Mouse (Mus musculus): ENCODE data around the gene Syne4. TPM values are rescaled to one million over a fixed set of nuclear protein-coding genes. Genes with fewer than 3 reads are reported as not detected.

The Syne4 gene
- 1 to 10 TPM; 2.9 to 6.4 TPM for polyA plus RNA-seq (2017; shearing (Covaris generic))

GRCm38 (mm10) chr7:30314721-30315155 is at the start of gene Syne4:
TSS of gene Syne4 (plus strand) at chr7:30314807.
- no peak for ATAC-seq

GRCm38 (mm10) chr7:30265041-30265440 is 49.6 kb upstream of the Syne4 start:
- ATAC-seq: no peak

DNA sequence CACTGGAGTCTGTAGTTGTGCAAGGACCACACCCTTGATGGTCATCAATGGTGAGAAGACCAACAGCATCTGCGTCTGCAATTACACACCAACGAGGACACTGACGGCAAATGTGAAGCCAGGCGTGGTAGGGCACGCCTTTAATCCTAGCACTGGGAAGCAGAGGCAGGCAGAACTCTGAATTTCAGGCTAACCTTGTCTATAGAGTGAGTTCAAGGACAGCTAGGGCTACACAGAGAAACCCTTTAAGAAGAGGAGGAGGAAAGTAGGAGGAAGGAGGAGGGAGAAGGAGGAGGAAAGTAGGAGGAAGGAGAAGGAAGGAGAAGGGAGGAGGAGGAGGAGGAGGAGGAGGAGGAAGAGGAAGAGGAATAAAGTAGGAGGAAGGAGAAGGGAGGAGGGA is 49.1 kb upstream of the Syne4 start:
- ATAC-seq: no peak

DNA sequence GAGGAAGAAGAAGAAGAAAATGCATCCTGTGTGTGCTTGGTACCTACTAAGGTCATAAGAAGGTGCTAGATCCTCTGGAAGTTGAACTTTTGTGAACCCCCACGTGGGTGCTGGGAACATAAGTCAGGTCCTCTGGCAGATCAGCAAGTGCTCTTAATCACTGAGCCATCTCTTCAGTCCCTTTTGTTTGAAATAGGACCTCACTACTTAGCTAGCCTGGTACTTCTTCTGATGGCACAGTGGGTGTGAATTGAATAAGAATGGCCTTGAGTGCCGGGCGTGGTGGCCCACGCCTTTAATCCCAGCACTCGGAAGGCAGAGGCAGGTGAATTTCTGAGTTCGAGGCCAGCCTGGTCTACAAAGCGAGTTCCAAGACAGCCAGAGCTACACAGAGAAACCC is 48.7 kb upstream of the Syne4 start:
- no peak for ATAC-seq

DNA sequence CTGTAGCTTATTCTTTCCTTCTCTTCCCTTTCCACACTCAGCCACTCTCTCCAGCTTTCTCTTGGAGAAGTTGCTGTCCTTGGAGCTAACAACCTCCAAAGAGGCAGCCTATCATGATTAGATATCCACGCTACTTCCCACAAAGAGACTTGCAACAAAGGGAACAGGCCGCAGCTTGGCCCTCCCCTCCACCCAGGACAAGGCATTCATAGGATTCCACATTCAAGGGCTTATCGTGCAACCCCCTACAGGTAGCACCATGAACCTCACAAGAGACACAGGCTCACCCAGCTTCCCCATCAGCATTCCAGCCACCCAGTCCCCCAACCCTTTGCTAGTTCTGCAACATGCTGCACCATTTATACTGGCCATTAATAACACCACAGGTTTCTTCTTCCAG is 47.8 kb upstream of the Syne4 start:
- ATAC-seq: no peak

- no peak for ATAC-seq
Observed at GRCm38 (mm10) chr7:30269641-30270040, 45.0 kb upstream of the Syne4 start.

GRCm38 (mm10) chr7:30274383-30274782 is 40.2 kb upstream of the Syne4 start:
- no peak for ATAC-seq

GRCm38 (mm10) chr7:30278911-30279310 is 35.7 kb upstream of the Syne4 start:
- ATAC-seq: no peak

- no peak for ATAC-seq
Observed at GRCm38 (mm10) chr7:30279536-30279935, 35.1 kb upstream of the Syne4 start.

DNA sequence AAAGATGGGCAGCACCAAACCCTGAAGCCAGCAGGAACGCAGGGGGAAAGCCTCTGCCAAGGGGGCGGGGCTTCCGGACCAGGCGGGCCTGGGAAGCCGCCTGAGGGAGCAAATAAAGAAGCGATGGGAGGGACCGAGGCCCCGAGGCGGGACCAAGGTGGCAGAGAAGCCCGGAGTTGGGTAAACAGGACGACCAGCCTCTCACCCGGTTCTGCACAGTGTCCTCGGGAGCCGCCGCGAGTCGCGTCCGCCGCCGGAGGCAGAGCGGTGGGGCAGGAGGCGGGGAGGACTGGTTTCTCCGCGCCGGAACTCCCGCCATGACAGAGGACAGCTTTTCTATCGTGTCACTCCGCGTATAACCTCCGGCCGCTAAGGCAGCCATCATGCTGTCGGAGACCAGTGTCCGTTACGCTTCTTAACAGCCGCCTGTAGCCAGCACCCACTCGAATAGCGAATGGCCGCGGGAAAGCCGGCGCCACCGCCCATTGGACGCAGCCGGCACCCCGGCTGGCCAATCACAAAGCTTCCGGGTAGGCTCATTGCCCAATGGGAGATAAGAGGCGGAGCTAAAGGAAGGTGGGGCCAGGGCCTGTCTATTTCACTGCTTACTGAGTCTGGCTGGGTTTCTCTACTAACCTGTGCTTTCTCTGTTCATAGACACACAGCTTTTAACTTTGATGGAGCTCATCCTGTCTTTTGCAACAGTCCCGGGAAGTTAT is 34.5 kb upstream of the Syne4 start, which contains the start of the genes Thap8 and Wdr62:
Thap8 (plus strand) TSS at position 144 of the 719 bp plus-strand sequence.
Wdr62 (minus strand) TSS at position 469 of the 719 bp plus-strand sequence.
- peak; percentile 98 for ATAC-seq

GRCm38 (mm10) chr7:30280670-30281138 is 33.9 kb upstream of the Syne4 start:
- ATAC-seq: peak; percentile 64

DNA sequence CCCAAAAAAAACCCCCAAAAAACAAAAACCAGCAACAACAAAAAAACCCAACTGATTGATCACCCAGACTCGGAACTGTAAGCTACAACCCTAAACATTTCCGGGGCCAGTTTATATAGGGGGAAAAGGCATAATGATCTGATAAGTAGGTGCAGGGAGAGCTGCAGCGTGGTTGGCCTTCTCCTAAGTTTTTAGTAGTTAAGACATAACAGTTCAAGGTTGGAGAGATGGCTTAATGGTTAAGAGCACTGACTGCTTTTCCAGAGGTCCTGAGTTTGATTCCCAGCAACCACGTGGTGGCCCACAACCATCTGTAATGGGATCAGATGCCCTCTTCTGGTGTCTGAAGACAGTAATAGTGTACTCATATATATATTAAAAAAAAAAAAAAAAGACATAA is 33.1 kb upstream of the Syne4 start:
- ATAC-seq: no peak

DNA sequence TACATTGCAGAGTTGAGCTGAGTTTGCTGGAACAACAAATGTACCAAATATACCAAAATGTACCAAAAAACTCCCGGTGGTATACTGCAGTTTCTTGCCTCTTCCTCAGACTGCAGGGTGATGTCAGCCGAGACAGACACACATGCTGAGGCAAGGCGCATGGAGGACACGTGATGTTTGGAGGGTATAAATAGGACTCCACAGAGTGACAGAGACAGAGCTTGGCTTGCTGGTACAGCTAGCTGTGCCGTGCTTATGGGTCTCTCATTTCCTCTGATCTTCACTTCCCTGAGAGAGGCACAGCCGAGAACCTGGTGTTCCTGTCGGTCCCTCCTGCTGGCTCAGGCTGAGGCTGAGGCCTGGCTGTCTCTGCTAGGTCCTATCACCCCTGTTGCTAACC is 31.9 kb upstream of the Syne4 start:
- ATAC-seq: no peak

DNA sequence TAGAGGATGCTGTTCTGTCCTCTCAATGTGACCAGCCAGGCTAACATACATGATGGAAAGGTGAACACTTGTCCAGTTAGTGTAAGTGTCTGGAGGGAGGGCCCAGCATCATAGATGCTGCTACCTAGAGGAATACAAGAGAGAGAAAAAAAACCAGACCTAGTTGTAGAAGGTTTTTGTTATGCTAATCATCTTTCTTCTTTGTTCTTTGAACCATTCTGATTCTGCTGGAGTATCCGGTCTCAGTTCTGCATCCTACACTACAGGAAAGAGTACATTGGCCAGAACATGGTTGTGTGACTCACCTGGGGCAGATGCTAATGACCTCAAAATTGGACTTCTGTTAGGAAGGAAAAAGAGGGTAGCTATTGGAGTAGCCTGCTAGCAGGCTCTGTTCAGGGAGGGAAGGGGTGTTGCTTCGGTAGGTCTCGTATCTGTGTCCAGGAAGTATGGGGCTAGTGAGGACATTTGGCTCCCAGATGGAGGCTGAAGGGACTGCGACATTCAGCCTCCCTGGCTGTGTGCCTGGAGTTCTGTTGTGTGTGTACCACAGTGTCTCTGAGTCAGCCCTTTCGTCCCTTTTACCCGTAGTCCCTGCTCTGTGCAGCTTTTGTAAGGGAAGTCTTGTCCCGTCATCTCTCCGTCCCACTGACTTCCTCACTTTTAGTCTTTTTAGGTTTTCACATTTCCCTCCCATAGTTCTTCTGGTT is 27.8 kb upstream of the Syne4 start:
- ATAC-seq: no peak

DNA sequence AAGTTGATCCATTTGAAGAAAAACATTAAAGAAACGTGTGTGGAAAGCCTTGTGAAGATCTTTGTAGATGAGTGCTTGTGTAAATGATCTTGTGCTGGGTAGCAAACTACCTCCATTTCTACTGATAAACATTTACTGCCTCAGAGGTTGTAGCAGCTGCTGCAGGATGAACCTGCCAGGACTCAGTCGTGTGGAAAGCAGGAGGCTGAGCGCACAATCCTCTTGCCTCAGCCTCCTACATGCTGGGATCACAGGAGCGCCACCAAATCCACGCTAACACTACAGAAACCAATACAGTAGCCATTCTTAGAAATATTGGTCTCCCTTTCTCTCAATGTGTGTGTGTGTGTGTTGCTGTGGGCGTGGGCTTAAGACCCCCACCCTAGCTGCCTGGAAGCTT is 26.6 kb upstream of the Syne4 start:
- no peak for ATAC-seq

- ATAC-seq: no peak
Observed at GRCm38 (mm10) chr7:30289071-30289713, 25.4 kb upstream of the Syne4 start.

DNA sequence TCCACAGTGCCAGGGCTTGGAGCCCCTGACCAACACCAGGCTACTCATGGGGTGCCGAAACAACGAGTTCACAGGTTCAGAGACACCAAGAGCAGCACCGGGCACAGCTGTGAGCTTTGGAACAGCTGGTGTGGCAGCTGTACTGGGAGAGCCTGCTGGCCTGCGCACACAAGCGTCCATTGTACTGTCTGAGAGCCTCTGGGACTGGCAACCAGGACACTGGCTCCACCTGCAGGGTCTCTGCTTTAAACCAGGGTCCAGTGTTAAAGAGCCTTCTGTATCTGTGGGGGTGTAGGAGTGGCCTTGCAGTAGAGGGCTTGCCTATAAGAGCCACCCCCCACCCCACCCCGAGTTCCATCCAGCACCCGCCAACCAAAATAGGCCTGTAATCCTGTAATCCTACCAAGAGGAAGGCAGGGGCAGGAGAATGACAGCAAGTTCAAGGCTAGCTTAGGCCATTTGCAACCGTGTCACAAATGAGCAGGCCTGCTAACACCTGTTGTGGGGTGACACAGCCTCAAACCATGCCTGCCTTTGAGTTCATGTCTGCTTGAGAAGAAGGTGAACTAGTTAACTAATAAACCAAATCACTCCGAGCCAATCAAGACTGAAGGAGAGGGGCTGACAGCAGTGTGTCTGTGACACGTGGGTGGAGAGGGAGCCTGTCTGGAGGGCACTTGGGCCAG is 24.8 kb upstream of the Syne4 start:
- ATAC-seq: no peak

DNA sequence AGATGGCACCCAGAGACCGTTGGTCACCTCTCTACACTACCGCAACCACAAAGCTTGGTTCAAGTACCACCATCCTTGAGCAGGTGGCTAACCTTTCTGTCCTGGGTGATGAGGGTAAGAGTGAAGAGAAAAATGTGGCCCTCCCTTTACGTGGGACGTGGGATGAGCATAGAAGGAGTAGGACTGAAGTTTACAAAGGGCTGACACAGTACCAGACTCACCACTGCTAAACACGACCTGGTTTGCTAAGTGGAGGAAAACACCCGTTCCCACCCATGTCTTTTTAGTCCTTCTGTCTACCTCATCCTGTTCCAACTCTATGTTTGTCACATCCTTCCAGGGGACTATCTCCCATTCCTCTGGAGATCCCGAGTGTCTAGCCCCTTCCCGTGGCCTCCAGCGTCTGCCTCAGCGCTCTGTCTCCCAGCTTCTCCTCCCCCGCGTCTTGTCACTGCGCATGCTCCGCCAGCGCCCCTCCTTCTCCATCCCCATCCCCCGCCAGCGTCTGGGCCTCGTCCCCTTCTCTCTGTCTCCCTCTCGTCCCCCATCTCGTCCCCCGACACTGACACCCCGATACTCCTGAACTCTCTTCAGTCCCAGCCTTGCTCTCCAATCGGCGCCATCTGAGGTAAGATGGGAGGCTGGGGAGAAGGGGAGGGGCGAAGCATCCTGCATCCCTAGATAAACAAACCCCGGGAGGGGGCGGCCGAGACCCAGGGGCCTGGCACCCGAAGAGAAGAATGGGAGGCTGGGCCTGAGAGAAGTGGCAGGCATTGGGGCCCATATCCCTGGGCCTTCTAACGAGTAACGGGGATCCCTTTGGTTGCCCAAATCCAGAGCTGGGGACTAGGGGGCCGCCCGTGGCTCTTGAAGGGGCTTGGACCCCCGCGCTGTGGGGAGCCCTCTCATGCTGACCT is 23.1 kb upstream of the Syne4 start, which contains the start of gene Clip3:
Clip3 (plus strand) TSS at position 514 of the 917 bp plus-strand sequence.
- no peak for ATAC-seq

DNA sequence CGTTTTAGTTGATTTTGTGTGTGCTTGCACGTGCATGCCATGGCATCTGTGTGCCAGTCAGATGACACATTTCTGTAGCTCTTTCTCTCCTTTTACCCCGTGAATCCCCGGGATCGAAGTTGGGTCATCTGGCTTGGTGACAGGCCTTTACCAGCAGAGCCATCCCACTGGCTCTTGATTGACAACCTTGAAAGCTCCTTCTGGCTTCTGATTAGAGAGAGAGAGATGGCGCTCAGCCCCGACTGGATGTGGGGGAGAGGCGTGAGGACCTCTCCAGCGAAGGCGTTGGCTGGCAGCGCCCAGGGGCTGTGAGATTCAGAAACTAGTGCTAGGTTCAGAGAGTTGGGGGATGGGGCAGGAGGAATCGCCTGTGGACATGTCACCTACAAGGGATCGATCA is 20.8 kb upstream of the Syne4 start:
- ATAC-seq: no peak

- no peak for ATAC-seq
Observed at GRCm38 (mm10) chr7:30294296-30294695, 20.3 kb upstream of the Syne4 start.

DNA sequence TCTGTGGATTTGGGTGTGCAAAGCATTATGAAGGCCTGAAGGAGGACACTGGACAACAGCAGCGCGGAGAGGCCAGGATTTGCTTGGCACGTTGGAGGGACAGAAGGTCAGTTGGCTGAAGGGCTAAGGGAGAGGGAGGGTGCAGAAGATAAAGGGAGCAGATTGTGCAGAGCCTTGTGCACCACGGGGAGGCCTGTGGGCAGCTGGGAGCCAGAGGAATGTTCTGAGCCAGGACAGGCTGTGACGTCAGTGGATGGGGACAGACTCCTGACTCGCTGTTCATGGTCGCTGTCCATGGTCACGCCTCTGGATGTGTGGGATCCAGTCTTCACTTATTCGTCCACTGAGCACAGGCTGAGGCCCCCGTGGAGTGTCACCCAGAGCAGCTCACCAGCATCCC is 19.5 kb upstream of the Syne4 start:
- no peak for ATAC-seq

DNA sequence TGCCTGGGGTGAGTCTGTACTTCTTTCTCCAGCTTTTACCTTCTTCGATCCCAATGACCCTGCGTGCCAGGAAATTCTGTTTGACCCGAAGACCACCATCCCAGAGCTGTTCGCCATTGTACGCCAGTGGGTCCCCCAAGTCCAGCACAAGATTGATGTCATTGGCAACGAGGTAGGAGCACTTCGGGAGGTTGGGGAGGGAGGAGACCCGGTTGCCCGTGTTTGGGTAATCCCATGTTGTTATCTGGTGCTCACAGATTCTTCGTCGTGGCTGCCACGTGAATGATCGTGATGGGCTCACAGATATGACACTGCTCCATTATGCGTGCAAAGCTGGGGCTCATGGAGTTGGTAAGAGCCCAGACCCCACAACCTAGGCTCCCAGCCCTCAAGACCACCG is 17.8 kb upstream of the Syne4 start:
- ATAC-seq: no peak
